Mouse (Mus musculus) heart, adult 18-20 months (tissue): ENCODE results near the gene Gpr18. TPM values are rescaled to one million over a fixed set of nuclear protein-coding genes. Genes with fewer than 3 reads are reported as not detected.

Experiments used
- DNase-seq, 2 experiments: peaks; one replicate each; pipeline ENCODE4 v3.0.0; 2021 to 2022; ENCODE audit warnings: mixed read lengths in 1 of 2
- long read RNA-seq, 2 experiments: library from polyadenylated mRNA; stranded (forward); transcript quantifications; one replicate each; pipeline ENCODE4 v2.0.0; 2021
- total RNA-seq, 2 experiments: library from RNA; stranded (reverse); gene quantifications; 2 replicates each; pipeline ENCODE4 v1.2.3; 2021

Gene Gpr18
- 1 to 10 TPM in 1 of 2 experiments, under 1 TPM in 1; 0.22 to 1.8 TPM for total RNA-seq
- long read RNA-seq, experiment 1, partial matches to known transcripts = 0 of 1 reads
- long read RNA-seq, experiment 1, other reads (novel, unspliced or antisense) = 0 of 1 reads
- long read RNA-seq, experiment 2, partial matches to known transcripts = 0 of 1 reads
- long read RNA-seq, experiment 2, other reads (novel, unspliced or antisense) = 0 of 1 reads

DNA sequence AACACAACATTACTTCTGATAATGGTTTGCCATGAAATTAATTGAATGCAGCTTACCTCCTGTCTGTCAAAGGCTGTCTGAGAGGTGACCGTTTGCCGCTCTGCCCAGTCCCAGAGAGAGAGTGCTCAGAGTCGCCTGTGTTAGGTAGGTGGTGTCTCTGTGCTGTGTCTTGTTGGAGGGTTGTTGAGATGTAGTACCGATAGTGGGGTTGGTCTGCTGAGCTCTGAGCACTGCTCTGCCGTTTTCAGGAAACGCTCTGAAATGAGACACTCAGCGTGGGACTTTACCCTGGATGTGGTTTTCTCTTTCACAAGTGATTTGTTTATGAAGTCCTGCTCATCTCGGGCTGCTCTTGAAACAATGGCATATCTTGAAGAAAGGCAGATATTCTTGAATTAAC is at the start of gene Gpr18:
Gpr18 (minus strand) TSS at position 161 of the 400 bp plus-strand sequence.
- DNase-seq = no peak

DNA sequence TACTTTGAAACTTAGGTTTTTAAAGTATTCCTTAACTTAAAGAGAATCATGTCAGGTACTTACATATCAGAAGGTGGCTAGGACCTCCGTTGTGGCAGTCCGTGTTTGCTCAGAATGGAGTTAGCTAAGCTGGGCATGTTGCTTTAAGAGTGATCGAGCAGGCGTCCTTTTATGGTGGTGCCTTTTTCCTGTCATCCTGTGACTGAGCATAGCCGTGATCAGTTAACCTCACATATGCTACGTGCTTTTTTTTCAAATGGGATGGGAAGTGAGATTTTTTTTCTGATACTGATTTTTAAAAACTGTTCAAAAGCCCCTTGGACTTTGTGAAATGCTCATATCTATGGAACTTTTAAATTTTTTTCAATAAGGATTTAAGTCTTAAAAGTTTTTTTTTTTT is 49.4 kb upstream of the Gpr18 start, which contains the start of gene Gpr183:
Gpr183 (minus strand) TSS at position 206 of the 400 bp plus-strand sequence.
- DNase-seq = peak in 1 of 2 experiments; percentile 48

DNA sequence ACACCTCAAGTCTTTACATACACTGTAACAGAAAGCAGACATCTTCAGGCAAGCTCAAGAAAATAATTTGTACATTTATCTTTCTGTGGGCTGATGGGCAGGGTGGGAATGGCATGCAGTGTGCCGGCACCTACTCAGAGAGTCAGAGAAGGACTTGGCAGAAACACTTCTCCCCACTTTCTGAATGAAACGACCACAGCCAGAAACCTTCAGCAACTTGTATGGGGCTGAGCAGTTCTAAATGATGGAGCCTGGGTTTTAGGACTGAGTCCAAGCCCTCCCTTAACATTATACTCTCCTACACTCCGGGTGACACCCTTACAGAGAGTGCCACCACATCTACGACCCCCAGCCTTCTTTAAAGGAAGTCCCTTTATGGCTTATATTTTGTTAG is 48.4 kb upstream of the Gpr18 start:
- no peak for DNase-seq

DNA sequence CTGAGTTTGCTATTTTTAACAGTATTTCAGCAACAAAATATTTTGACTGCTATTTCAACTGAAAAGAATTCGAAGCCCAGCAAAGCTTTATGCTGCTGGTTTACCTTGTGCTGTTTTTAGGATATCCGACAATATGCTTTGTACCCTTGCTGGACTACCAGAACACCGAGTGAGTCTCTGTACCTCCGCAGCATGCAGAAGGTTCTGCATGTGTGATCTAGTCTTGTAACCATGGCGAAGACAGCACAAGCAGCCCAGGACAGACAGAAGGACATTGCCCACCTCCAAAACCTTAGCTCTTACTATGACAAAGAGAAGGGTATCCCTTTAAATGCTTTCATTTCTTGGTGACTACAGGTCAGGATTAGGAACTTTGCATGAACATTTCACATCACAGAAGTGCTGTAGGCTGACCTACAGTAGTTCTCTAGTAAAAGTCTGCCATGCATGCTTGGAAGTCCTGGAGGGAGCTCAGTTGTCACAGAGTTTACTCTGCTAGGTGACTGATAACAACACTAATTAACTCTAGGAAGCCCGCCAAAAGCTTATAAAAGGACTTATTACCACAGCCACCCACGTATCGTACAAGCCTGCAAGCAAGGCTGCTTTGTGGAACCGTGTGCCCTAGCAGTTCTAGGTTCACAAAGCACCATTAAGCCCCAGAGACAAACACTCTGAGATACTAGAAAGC is 47.8 kb upstream of the Gpr18 start:
- DNase-seq = peak; percentile 38 to 39

DNA sequence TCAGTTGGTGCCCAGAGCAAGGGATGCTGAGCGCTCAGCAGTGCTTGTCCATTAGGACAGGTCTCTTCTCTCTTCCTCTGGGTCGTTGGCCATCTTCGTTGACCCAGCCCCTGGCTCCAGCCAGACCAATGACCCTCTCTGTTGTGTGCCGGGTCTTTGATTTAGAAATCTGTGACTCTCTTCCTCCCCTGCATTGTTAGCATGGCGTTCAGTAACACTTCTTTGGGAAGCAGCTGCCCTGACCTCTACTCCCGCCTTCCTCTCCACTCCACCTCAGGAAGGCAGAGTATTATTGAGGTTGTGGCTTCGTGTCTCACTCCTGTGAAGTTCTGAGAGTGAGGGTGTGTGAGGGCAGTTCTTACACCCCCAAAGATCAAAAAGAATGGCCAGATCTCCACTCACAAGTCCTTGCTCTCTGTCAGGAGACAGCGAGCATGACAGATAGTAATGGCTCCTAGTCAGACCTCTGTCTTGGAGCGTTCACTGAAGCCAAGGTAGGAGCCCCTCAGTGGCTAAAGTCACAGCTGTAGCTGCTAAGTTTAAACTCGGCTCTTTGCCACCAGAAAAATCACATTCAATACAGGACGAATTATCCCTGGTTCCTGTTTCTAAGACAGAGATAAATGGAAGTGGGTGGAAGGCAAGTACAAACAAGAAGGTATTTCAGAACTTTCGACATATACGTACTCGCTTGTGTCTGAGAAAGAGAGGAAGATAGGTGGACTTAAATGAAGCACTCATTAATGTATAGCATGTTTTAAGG is 46.7 kb upstream of the Gpr18 start:
- DNase-seq = no peak

- no peak for DNase-seq
Observed at GRCm38 (mm10) chr14:121961496-121962127, 46.0 kb upstream of the Gpr18 start.

GRCm38 (mm10) chr14:121960997-121961396 is 45.4 kb upstream of the Gpr18 start:
- peak in 1 of 2 experiments; percentile 13 for DNase-seq

DNA sequence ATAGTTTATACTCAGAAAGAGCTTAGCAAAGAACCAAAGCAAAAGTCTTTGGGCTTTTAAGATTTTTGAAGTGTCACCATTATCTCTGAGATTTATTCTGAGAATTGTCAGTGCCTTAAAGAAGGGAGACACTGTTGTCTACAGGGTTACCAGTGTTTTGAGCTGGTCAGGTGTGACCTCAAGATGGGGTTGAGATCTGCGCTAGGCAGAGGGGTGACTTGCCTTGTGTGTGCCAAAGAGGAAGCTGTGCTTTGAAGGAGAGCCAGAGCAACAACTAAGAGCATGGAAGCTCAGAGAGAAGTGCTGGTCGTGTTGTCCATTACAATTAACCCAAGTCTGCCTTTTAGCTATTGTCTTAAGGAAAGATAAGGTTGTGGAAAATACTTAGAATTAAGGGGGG is 45.0 kb upstream of the Gpr18 start:
- peak in 1 of 2 experiments; percentile 9 for DNase-seq

DNA sequence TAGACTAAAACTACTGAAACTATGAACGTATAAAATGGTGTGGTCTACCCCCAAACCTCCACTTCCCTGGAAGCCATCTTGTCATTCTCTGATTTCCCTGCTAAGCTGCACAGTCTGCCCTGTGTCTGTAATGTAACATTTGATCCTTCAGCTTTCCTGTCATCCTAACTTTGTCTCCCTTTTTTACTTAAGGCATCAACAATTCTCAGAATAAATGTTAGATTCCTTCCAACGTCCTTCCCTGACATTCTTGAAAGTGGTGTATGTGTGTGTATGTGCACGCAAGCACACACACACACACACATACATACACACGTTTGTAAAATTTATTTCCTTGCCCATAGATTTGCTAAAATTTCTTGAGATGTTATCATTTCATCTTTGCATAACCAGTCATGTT is 44.5 kb upstream of the Gpr18 start:
- DNase-seq = no peak

DNA sequence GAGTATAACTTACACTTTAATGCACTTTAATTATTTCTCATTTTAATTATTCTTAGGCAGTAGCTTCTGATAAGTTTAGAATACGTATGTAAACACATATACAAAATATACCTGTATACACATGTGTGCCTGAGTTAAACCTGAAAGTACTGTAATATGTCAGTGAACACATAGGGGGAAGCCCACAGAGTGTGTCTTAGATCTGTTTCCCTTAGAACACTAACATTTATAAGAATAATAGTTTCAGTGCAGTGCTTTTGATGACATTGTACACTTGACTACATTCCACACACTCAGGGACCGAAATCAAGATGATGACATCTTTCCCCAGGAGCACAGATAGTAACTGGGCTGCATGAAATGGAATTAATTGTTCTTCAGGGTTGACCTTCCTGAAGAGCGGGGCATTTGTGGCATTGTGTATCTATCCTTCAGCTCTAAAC is 44.0 kb upstream of the Gpr18 start:
- DNase-seq = no peak

DNA sequence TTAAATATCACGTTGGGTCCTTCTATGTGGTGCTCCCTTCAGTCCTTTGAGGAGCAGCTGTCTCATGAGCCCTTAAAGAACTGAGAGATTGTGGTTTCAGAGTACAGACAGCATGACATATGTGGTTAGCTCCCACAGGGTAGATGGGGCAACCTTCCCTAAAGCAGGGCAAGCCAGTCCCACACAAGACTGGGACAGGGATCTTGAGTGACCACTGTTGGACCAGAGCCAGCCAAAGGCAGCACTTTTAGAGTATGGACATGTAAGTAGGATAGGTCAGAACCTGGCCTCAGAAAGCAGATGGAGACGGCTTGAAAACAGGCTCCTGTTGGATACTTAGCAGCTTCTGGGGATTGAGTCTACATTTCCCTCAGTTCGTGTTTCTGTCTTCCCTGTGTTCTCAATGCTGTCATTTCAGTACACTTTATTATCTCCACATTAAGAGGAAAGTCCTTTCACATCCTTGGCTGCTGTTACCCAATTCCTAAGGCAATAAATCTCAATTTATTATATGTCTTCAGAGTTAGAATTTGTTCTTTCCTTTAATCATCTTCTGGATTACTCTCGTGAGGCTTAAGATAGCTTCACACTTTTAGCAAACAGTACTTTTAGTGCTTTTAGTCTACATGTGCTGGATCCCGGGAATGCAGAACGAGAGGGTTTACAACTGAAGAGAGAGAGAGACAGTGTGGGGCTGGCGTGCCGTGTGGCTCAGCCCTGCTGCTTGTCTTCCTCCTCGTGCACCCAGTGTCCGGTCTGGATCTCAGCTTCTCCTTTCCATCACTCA is 43.4 kb upstream of the Gpr18 start:
- DNase-seq = peak in 1 of 2 experiments; percentile 19

- peak in 1 of 2 experiments; percentile 2 for DNase-seq
Observed at GRCm38 (mm10) chr14:121958041-121958750, 42.6 kb upstream of the Gpr18 start.

DNA sequence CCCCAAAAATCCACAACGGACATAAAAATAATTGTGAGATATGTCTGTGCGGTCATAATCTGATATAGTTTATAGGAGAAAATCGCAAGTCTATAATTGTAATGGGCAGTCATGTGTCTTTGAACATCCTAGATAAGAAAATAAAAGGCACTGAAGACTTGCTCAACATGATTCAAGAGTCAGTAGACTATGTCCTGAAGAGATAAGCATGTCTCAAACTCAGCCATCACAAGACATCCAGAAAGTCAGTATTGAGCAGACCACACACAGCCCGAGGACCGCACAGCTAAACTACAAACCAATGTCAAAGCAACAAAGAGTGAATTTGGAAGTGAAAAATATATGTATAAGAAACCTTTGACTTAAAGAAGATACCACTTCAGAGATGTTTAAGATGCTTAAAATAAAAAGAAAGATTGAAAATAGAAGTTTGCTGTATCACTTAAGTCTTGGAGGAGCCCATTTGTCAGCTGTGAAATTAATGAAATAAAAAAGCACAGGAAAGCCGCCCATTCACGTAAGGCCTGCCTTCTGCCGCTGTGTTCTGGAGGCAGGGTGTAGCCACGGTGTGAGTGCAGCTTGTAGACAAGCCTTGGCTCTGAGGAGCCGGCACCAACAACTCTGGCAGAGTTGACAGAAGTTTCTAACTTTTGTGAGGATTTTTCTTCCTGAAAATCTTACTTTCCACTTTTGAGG is 41.7 kb upstream of the Gpr18 start:
- peak in 1 of 2 experiments; percentile 0 for DNase-seq

GRCm38 (mm10) chr14:121956291-121956690 is 40.7 kb upstream of the Gpr18 start:
- DNase-seq = no peak

- no peak for DNase-seq
Observed at GRCm38 (mm10) chr14:121955176-121955795, 39.7 kb upstream of the Gpr18 start.

GRCm38 (mm10) chr14:121954608-121955007 is 39.0 kb upstream of the Gpr18 start:
- DNase-seq = no peak

DNA sequence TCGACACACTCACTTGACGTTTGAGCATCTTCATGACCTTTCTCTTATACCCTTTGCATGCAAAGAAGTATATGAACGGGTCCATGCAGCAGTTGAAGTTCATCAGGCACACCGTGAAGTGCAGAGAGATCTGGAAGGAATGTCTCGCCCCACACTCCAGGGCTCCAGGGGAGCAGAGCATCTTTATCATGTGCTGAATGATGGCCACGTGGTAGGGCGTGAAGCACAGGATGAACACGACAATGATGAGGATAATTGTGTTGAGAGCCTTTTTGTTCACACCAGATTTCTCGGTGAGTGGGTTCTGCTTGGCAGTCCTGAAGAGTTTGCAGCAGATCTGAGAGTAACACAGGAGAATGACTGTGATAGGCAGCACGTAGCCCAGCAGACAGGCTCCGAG is 38.5 kb upstream of the Gpr18 start:
- DNase-seq = no peak

GRCm38 (mm10) chr14:121952046-121952400 is 36.4 kb upstream of the Gpr18 start:
- DNase-seq = no peak

- no peak for DNase-seq
Observed at GRCm38 (mm10) chr14:121951399-121952045, 35.9 kb upstream of the Gpr18 start.
